In the genomic region with DNA sequence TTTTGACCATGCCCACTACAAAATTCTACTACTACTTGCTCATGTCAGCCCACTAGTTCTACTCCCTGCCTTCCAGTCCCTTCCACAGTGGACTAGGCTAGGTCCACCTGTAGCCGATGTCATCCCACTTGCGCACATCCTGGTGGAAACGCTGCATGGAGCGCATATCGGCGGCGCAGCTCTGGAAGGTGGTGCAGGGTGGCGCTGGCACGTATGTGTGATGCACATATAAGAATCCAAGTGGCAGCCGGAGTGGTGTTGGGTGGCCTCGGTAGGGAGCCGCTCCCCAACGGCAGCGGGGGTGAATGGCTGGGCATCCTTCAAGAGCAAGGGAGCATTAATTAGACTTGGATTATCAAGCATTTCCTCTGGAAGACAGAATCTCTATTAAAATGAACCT, we compare ENCODE assay signal across 21 mouse cellular contexts. TPM values are rescaled to one million over a fixed set of nuclear protein-coding genes. Genes with fewer than 3 reads are reported as not detected.
A peak's percentile ranks its signal among the peaks of the same experiment; 100 is the strongest.
DNase-seq lines count a peak whose midpoint lies in the region.
"Had no signal": no experiment of that assay in that cellular context is flagged by ENCODE, and none has a peak within 500 bp of the region (broad histone marks: within the 10 kb centered on the region; RNA-seq: fewer than 3 reads in every experiment).

No protein-coding gene starts in this region.

- no peaks in the 10 kb centered on the region for H3K36me3 ChIP-seq in heart, embryonic 10.5 days
- H3K36me3 ChIP-seq: G1E had no signal

- 92% methylated on average over 14 of the region's 14 CpGs for WGBS in heart, embryonic 10.5 days

- H3K9me3 ChIP-seq in heart, embryonic 10.5 days = no peaks in the 10 kb centered on the region
- H3K9me3 ChIP-seq: G1E had no signal

- H3K4me3 ChIP-seq in heart, embryonic 10.5 days = no peak overlapping the region

- peak; percentile 79 for DNase-seq in heart, adult 11 months
- DNase-seq in heart, postnatal 36 days = no peak
- DNase-seq in heart, embryonic 10.5 days (ENCODE audit: low spot score) = peak; percentile 72
- DNase-seq in heart, postnatal 10 days = no peak
- DNase-seq: adrenal gland, adult 2 months; adrenal gland, adult 8-10 months; adrenal gland, postnatal 10 days; adrenal gland, postnatal 14 days; adrenal gland, postnatal 25 days; adrenal gland, postnatal 36 days; B cell, adult 2 months; cerebellum, adult 11 months; cerebellum, adult 11-12 months; cerebellum, adult 18-20 months had no signal

- H3K27me3 ChIP-seq in heart, embryonic 10.5 days (ENCODE audit: insufficient read depth, poor library complexity, severe bottlenecking) = peaks cover 50% of the 10 kb centered on the region
- H3K27me3 ChIP-seq: CH12.LX had no signal

- intact Hi-C loops in heart, postnatal 36 days (cut with DNase I) = no loop called here
- intact Hi-C loops in heart, postnatal 10 days (cut with DNase I) = no loop called here

- H3K27ac ChIP-seq in heart, embryonic 10.5 days = no peak overlapping the region

- H3K4me1 ChIP-seq in heart, embryonic 10.5 days = peaks cover 6% of the 10 kb centered on the region; the same call in 1 of the 2 replicates

RNA-seq across cellular contexts. Expression of a gene that starts 7.2 kb away (rescaled TPM):
- total RNA-seq in heart, postnatal 36 days (2021) = not detected
- 0.09 and 0.40 TPM in 2 replicates for polyA plus RNA-seq in heart, embryonic 10.5 days (2016; fragmentation: Nextera tagmentation; extraction: Ambion mirVana)
- total RNA-seq in heart, postnatal 10 days (2021) = under 1 TPM in 1 of 2 experiments, not detected in 1; 0.29 TPM
- total RNA-seq: ES-E14 had no signal
- polyA plus RNA-seq: C2C12, Patski had no signal

RNA-seq across cellular contexts. Expression of a gene that starts 13.4 kb away (rescaled TPM):
- total RNA-seq in heart, postnatal 36 days (2021) = under 1 TPM; 0.60 to 0.97 TPM
- 1.2 and 2.3 TPM in 2 replicates for polyA plus RNA-seq in heart, embryonic 10.5 days (2016; fragmentation: Nextera tagmentation; extraction: Ambion mirVana)
- 1 to 10 TPM in 1 of 2 experiments, under 1 TPM in 1; 0.55 to 1.3 TPM for total RNA-seq in heart, postnatal 10 days (2021)
- polyA plus RNA-seq: C2C12, Patski had no signal

RNA-seq across cellular contexts. Expression of a gene that starts 27.5 kb away (rescaled TPM):
- total RNA-seq in heart, postnatal 36 days (2021) = 10 to 100 TPM; 18.9 to 19.1 TPM
- polyA plus RNA-seq in heart, embryonic 10.5 days (2016; fragmentation: Nextera tagmentation; extraction: Ambion mirVana) = 17.9 and 21.8 TPM in 2 replicates
- 10 to 100 TPM; 29.5 to 30.7 TPM for total RNA-seq in heart, postnatal 10 days (2021)

RNA-seq across cellular contexts. Expression of a gene that starts 35.8 kb away (rescaled TPM):
- total RNA-seq in heart, postnatal 36 days (2021) = not detected
- polyA plus RNA-seq in heart, embryonic 10.5 days (2016; fragmentation: Nextera tagmentation; extraction: Ambion mirVana) = 0.37 TPM in 1 of 2 replicates, not detected in the other
- total RNA-seq in heart, postnatal 10 days (2021) = under 1 TPM; 0.24 to 0.74 TPM
- total RNA-seq: adrenal gland, adult 18-20 months; adrenal gland, adult 2 months; adrenal gland, adult 8-10 months; adrenal gland, postnatal 14 days; adrenal gland, postnatal 25 days; adrenal gland, postnatal 36 days; MEL had no signal
- polyA plus RNA-seq: adrenal gland, adult 2 months; G1E; Patski had no signal

Comparison
In these comparisons a context has a peak if more than half of its experiments do, and no peak if none do; other contexts are left out.
1. DNase-seq: peak in heart, adult 11 months (single experiment) and heart, embryonic 10.5 days (single experiment); none in heart, postnatal 36 days (0 of 2) and heart, postnatal 10 days (0 of 2).